Mouse (Mus musculus) ES-Bruce4 (cell line): ENCODE results near the gene Spaca4.

ENCODE experiments used
- CTCF ChIP-seq: IDR thresholded peaks from one replicate; pipeline ENCODE4 v1.8.1; 2011; ENCODE audit warnings: low read depth, low read length
- POLR2A ChIP-seq: IDR thresholded peaks from one replicate; pipeline ENCODE4 v1.8.1; 2011; ENCODE audit warnings: low read length; ENCODE audit not compliant: insufficient read depth

DNA sequence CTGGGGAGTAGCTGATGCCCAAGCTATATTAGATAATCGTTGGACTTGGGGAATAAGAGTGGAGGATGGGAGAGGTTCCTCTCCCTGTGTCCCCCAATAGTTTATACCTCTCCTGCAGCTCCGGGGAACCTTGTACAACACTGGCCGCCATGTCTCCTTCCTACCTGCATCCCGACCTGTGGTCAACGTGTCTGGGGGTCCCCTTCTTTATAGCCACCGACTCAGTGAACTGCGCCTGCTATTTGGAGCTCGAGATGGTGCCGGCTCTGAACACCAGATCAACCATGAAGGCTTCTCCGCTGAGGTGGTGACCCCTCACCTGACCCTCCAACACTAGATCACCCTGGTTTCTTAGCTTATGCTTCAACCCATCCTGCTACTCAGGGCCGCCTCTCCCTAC lies 23.3 kb downstream of the Spaca4 start:
- TF ChIP-seq CTCF (no peak), POLR2A (no peak)
